Mouse (Mus musculus) thymus, postnatal 4 days (tissue): Measurements from ENCODE around the gene Myh6.
"Not testable (repeated sequence)": the region's sequence is repeated elsewhere in the genome, so short reads cannot be mapped to it uniquely, and the experiment has no call there.

Source experiments
- DNase-seq: peaks from one replicate; pipeline ENCODE4 v3.0.0; 2021

Myh6 gene

DNA sequence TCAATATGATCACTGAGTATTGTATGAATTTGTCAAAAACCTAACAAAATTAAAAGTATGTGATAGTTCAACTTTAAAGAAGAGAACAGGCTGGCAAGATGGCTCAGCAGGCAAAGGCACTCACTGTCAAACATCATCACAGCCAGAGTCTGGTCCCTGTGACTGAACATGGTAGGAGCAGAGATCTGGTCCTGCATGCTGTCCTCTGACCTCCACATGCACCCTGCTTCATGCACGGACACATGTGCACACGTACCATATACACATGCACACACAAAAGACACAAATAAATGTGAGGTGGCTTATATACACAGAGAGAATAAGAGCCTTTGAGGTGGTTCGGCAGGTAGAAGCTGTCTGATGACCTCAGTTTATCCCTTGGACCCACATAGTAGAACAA lies 11.2 kb downstream of the Myh6 start:
- DNase-seq = no peak

DNA sequence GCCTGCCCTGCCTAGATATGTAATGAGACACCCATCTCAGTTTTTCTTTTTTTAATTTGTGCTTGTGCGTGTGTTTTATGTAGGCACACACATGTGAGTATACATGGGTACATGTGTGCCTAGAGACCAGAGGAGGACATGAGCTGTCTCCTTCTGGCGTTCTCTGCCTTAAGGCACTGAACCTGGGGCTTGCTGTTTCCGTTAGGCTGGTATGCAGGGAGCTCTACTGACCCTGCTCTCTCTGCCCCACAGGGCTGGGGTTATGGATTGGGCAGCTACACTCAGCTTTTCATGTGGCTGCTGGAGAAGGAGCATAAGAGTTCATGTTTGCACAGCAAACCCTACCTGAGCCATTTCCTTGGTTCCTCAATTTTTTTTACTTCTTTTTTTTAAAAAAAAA lies 12.3 kb downstream of the Myh6 start:
- no peak for DNase-seq

DNA sequence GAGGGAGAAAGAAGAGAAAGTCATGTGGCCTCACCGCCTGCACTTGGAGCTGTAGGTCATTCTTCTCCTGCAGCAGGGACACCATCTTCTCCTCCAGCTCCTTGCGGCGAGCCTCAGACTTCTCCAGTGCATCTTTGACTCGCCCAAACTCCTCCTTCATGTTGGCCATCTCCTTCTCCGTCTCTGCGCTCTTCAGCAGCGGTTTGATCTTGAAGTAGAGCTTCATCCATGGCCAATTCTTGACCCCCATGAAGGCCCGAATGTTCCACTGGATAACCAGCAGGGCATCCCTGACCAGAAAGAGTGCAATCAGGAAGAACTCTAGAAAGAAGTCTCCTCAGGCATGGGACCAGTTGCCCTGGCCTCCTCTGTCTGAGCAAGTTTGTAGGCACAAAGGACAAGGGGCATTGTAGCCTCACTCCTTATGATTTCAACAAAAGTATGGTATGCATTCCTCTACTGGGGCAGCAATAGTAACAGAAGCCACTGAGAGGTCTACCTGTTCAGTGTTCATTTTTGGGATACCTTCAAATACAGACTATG lies 13.0 kb downstream of the Myh6 start:
- DNase-seq = no peak

DNA sequence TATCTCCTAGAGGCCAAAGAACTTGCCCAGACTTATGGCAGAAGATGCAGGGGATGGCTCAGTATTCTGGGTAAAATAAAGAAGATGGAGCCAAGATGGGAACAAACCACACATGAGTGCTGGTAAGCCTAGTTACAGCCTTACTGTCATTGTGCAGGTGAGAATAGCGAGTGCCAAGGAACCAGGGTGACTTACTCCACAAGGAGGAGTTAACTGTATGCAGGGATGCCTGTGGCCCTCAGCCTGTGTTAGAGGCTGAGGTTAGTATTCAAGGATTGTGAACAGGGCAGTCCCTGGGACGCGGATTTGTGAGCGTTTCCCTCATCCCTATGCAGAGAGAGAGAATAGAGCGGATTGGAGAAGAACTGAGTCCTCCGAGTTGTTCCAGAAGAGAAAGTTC lies 15.1 kb downstream of the Myh6 start:
- DNase-seq = no peak

DNA sequence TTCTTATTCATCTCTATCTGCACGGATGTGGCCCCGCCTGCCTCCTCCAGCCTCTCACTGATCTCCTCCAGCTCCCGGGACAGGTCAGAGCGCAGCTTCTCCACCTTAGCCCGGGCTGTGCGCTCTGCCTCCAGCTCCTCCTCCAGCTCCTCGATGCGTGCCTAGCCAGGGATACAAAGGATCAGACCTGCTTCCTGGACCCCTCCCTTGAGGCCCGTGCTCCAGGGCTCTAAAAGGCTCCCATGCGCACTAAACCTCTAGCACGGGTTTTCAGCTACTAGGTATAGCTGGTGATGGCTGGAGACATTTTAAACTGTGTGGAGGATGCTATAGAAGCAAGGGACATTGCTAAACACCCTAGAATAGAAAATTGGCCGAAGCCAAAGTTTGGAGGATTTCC lies 16.2 kb downstream of the Myh6 start:
- DNase-seq = no peak

DNA sequence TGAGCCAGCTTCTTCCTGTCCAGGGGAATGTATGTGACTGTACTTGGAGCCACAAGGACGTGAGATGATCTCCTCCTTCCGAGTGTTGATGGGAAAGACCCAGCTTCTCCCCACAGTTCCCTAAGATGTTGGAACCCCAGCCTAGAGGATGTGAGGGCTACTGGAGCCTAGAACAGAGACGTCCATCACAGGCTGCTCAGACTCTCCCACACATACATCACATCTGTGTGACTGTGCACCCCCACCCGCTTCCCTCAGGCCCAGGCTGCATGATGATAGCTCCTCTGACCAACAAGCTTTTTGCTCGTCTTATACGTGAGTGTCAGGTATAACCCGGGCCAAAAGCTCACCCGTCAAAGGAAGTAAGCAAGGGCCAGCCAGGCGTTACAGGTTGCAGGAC lies 17.9 kb downstream of the Myh6 start:
- DNase-seq = no peak

DNA sequence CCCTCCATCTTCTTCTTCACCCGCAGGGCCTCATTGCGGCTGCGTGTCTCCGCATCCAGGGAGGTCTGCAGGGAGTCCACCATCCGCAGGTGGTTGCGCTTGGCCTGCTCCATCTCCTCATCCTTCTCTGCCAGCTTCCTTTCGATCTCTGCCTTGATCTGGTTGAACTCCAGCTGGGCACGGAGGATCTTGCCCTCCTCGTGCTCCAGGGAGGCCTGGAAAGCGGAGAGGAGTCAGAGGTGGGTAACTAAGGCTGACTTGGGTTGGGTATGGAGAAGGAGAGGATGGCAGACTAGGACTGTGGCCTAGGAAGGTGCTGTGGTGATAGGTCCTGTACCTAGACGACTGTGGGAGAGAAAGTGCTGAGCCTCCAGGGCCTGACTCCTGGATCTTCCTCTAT lies 19.7 kb downstream of the Myh6 start:
- not testable (repeated sequence) for DNase-seq

DNA sequence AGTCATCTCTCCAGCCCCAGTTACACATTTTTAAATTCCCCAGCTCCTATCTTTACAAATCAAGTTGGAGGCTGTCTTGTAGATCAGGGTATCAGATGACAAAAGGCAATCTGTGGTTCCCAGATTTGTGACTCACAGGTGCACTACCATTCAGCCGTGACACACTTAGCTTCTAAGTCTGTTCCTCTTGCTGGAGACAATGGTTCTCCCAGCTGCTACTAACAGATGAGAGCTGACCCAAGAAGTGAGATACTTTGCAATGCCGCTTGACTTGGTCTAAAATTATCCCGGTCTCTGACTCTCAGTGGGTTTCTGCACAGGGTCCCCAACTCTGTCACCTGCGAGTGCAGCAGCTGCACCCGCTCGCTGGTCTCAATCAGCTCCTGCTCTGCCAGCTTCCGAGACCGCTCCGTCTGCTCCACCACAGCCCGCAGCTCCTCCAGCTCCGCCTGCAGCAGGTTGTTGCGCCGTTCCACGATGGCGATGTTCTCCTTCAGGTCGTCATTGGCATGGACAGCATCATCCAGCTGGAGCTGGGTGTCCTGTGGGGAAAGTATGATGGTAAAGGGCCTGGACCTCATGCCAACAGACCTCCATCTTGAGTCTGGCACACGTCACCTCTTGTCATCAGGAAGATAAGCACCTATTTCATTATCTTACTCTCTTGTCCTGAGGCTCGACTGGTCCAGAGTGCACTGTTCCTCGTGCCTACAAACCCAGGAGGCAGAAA lies 20.6 kb downstream of the Myh6 start:
- no peak for DNase-seq

DNA sequence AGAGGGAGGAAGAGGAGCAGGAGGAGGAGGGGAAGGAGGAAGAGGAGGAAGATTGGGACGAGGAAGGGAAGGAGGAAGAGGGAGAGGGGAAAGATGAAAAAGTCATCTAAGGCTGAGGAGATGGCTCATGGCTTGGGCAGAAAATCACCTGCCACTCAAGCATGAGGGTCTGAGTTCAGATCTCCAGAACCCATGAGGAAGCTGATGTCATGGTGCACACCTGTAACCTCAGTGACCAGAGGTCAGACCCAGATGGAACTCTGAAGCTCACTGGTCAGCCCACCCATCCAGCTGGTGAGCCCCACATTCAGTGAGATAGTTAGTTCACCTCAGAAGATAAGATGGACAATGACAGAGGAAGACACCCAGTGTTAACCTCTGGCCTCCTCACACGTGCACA lies 21.8 kb downstream of the Myh6 start:
- no peak for DNase-seq

DNA sequence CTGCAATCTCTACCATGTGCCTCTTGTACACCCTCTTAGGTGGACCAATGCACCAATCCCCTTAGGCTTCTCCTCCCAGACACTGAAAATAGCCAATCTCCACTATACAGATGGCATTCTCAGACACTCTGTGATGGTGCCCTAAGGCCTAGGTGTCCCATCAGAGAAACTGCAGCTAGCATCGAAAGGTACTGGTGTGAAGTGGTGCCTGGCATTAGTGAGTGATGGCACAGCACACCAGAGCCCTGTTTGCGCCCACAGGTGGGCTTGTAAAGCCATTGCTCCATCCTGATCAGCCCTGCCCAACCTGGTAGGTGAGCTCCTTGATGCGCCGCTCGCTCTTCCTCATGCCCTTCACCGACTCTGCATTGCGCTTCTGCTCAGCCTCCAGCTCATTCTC lies 22.8 kb downstream of the Myh6 start:
- no peak for DNase-seq

DNA sequence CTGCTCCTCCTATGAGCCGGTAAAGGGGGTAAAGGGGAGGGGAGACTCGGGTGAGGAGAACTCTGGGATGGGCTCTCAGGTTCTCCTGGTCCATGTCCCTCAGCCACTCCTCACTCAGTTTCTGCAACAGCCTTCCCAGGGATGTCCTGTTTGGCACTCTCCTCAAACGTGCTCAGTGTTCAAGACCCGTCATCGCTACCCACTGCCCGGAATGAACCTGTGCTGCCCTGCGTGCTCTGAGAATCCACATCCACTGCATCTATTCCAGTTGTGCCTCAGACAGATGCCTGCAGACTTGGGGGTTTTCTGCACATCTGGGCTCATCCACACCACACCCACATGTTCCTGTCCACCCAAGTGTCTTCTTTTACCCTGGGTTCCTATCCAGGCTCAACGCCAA lies 24.2 kb downstream of the Myh6 start:
- no peak for DNase-seq

DNA sequence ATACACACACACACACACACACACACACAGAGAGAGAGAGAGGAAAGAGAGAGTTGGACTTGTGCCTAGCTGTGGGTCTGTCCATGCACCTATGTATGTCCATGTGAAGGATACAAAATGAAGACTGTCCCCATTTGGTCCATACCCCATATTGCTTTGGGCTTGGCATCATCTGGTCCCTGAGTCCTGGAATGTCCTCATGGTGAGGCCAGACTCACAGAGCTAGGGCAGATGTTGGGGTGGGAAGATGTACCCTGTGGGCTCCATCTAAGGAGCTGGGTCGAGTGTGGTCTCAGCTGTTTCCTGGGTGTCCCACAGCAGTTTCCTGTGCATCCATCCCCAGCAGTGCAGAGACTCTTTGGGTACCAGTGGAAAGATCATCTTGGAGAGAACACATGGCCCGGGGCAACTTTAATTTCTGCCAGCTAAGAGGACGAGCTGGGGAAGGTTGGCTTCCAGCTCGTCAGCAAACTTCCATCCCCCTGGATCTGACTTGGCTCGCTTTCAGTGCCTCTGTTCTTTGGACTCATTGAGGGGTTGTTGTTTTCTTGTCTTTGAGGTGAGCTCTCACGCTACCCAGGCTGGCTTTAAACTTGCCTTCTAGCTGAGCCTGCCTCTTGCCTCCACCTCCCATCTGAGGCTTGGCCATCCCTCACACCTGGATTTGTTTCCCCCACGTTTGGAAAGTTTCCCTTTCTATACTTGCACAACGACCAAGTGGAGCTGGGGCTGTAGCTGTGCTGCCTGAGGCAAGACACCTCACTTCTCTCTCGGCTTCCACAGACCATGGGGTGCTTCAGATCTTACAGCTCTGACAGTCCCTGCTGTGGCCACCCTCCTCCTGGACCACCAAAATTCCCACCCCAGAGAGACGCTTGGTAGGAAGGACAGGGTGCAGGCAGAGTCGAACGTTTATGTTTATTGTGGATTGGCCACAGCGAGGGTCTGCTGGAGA lies 25.4 kb downstream of the Myh6 start:
- no peak for DNase-seq

DNA sequence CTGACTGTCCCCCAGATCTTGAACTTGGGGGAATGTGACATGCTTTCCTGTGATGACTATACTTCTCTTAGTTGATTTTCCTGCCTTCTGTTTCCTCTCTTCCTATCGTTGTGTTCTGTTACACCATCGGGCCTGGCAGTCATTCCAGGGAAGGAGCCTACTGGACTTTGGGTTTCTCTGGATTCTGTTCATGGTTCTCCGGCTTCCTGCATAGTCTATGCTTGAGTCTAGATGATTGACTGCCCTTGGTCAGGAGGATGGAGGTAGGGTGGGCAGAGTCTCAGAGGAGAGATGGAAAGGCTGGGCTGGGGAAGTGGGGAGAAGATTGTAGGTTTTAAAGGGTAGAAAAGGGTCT lies 26.6 kb downstream of the Myh6 start:
- no peak for DNase-seq

DNA sequence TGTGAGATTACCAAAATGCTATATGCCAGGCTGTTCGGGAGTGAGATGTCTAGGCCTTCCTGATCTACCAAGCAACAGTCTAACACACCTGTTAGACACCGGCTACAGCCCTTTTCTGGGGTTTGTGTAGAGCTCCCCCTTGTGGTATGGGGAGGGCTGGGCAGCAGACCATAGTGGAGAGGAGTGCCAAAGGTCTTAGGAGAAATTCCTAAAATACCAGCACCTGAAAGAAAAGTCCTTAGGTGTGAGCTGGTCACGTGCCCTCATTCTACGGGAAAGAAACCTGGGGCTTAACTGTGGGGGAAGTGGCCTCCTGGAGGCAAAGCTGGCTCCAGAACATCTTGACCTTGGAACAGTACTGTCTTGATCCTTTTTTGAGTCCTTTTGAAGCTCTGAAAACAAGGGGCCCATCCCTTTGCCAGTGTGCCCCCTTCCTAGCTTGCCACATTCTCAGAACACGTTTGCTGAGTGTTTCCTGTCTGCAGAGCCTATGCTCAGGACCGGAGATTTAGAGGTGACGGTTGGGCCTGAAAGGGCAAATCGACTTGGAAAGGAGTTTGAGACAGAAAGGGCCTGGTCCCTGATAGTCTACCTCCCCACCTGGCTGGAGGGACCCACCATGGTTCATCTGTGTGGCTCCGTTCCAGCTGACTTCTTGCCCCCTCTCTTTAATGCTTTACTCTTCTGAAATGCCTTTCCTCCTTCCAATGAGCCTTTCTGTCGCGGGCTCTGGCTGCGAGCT lies 27.1 kb downstream of the Myh6 start:
- peak; percentile 75 for DNase-seq

DNA sequence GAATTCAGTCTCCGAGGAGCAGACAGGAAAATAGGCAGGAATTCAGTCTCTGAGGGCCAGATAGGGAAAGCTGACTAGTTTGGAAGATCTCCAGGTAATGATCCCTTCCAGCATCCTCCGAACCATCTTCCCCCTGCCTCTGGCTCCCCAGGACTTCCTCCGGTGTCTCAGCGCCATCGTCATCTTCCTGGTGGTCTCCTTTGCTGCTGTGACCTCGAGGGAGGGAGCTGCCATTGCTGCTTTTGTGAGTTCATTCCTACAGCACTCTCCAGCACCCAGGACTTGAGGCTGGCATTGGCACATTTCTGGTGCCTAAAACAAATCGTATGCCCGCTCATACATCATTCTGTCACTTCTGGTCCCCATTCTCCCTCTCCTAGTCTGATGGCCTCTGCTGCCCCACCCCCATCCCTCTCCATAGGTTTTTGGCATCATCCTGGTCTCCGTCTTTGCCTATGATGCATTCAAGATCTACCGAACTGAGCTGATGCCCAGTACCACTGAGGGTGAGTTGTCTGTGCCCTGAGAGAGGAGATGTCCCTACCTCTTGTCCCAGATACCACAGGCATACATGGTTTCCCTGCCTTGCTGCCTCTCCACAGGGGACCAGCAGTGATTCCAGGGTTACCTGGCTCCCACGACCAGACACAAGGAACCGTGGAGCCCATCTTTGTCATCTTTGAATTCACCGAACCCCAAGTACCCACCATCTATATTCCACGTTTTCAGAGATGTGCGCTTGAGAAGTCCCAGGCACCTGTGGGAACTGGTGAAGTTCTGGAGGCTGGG lies 28.1 kb downstream of the Myh6 start:
- no peak for DNase-seq

DNA sequence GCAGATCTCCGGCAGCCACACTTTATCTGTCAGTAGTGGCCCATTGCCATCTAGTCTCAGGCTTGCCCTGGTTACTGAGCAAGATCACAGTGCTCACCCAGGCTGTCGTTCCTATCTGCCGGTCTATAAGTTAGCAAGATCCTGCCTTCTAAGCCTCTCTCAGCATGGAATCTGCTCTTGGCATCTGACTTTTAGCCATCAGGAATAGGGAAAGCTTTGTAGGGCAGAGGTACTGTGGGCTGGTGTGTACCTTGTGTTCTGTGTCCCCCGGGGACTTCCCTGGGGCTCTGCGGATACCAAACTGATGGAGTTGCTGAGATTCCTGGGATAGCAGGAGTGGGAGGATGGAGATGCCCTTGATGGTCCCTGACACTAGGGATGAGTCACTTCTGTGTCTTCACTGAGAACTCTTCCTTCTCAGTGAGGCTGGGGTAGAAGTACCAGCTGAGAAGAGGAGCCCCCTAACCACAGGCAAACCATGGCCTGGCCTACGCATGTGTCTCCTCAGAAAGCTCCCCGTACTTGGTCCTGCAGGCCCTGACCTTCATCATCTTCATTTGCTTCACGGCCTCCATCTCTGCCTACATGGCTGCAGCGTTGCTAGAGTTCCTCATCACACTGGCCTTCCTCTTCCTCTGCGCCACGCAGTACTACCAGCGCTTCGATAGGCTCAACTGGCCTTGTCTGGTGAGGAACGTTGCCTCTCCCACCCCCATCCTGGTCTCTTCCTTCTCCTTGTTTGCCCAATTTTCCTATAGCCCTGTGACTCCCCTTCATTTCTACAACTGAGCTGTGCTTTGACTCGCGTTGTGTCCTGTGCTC lies 29.2 kb downstream of the Myh6 start:
- no peak for DNase-seq

DNA sequence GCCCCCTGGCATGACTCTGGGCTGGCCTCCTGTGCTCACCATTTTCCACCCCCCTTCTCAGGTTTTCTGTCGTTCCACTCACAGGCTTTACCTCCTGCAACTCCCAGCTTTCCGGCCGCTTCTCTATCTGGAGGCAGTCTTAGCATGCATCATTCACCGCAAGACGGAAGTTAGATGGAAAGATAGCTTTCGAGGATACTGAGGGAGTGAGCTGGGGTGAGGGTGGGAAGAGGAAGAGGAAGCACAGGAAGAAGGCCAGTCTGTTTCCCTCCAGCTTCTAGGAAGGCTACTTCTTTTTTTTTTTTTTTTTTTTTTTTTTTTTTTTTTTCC lies 29.9 kb downstream of the Myh6 start:
- no peak for DNase-seq

DNA sequence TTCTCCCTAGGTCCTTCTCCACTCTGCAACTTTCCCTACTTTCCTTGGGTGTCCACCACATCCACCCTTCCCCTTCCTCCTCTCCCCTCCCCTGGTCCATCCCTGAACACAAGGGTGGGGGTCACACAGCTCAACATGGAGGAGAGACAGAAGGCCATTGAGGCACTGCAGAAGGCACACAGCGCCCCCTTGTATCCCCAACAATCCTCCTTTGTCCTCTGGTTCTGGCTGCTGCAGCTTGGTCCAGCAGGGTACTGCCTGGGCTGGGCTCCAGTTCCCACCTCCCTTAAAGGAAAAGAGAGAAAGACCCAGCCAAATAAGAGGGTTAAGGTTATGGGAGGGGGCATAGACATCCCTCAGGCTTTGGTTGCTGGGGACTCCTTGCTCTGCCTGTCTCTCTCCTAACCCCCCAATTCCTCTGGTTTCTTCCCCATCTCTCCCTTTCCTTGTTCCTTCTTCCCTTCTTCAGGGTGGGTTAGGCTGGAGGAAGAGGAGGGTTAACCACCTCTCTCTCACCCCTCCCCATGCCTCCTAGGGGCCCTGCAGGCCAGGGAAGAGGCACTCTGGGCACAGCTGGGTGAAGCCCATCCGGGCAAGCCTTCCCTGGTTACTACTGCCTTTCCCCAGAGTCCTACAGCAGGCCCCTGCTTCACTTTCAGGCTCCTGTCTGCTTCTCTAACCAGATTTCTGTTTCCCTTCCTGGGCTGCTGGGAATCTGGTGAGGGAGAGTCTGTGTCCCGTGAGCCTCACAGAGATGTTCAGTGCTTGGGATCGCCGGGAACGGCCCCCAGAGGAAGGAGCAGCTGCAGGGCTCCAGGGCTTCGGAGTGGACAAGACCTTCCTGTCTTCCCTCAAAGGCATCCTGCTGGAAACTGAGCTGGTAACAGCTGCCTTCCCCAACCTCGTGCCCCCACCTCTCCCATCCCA lies 30.6 kb downstream of the Myh6 start, which contains the start of gene Cmtm5:
TSS of gene Cmtm5 (plus strand) at position 358 of the 927 bp plus-strand sequence.
- DNase-seq = no peak

DNA sequence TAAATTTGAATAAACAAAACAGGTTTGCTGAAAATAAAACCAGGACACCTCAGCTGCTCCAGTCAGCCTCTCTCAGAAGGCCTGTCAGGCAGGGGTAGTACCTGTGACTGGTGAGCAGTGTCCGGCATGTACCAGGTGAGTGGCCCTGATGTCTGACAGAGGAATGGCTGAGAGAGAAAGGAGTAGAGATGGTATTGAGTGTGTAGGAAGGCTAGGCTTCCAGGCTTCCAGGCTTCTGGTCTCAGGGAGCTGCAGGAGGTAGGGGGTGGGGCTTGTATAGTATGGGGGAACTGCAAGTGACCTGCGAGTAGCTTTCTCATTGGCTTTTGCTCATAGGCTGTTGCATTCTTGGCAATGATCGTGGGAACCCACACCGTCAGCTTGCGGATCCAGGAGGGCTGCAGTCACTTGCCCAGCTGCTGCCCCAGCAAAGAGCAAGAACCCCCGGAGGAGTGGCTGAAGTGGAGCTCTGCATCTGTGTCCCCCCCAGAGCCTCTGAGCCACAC lies 34.0 kb downstream of the Myh6 start, which contains the start of gene Il25:
TSS of gene Il25 (plus strand) at position 51 of the 506 bp plus-strand sequence.
- DNase-seq = no peak

DNA sequence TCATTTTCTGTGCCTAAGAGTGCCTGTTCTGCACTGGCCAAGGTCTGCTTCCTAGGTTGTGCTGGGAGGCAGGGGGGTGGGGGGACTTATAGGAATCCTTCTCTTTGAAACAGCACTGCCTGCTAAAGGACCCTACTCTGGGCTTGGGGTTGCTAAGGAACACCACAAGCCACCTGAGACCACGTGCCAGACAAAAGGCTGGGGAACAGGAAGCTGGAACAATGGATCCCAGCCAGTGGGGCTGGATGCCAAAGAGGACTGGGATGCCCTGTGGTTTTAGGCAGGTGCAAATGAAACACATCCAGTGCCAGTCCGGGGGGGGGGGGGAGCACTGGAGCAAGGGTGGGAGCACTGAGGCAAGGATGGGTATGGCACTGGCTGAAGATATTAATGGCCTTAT lies 36.3 kb downstream of the Myh6 start:
- no peak for DNase-seq
